Mouse (Mus musculus) embryo, embryonic 10 days (tissue): ENCODE results near the gene Dnm1.
"Not testable (repeated sequence)": the region's sequence is repeated elsewhere in the genome, so short reads cannot be mapped to it uniquely, and the experiment has no call there.

ENCODE experiments used
- DNase-seq: peaks from one replicate; pipeline ENCODE4 v3.0.0-alpha.2; 2015; ENCODE audit warnings: low spot score

Gene Dnm1

DNA sequence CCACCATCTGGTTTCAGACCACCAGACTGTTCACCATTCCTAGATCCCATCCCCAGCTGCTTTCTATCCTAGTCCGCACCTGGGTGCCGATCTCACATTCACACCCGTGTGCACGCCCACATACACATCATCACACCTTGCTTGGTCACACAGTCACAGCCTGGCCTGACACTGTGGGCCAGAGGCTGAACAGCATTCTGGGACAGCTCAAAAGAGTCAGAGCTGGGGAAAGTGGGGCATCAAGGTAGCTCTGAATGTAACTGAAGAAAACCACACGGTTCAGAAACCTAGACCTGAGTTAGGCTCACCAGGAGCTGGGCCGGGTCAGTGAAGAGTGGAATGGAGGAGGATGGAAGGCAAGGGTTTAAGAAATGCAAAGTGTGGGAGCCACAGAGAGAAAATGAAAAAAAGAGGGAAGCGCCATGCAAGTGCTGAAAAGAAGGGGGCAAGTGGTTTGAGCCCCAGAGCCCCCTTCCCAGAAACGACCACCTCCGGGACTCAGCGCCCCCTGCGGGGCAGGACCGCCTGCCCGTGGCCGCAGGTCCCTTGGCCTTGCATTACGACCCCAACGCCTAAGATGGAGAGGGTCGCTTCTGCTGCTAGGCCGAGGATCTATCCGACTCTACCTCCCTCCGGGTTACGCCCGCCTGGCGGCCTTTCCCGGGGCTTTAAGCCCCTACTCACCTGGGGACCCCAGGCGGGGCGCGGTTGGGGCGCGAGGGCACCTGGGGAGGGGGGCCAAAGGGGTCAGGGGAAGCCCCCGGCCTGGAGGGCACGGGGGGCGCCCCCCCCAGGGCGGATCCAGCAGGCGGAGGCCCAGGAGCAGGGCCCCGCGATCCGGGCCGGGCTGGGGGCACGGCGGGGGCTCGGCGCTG lies 41.5 kb downstream of the Dnm1 start:
- DNase-seq = no peak

GRCm38 (mm10) chr2:32310096-32310845 lies 42.9 kb downstream of the Dnm1 start:
- DNase-seq = no peak

GRCm38 (mm10) chr2:32308870-32309568 lies 44.1 kb downstream of the Dnm1 start:
- DNase-seq = no peak

DNA sequence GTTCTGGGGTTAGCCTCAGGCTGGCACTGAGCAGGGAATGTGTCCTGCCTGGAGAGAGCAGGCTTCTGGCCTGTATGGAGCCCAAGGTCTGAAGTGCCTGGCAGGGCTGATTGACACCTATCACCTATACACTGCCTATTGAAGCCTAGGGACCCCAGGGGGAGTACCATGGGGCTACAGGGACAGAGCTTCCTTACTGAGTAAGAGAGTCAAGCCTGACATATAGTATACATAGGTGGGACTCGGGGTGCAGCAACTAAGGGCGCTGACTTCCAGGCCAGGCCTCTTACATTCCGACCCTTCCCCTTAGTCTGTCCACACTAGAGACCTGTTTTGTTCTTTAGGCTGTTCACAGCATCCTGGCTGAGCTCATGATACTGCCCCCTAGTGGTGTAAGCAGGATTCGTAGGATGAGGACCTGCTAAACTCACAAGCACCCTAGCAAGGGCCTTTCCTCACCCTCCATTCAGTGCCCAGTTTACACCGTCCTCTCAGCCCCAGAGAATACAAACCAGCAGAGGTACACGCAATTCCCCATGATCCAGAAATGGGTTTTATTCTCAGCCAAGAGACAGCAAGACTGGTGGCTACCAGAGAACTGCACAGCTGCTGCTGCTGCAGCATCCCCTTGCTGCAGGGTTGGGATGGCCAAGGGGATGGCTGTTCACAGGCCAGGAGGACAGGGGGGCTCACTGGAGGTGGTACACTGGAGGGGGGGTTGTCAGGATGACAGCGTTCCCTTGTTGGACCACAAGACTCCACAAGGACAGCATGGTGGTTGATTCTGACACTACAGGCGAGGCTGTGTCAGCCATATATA lies 45.0 kb downstream of the Dnm1 start:
- peak; percentile 85 for DNase-seq

DNA sequence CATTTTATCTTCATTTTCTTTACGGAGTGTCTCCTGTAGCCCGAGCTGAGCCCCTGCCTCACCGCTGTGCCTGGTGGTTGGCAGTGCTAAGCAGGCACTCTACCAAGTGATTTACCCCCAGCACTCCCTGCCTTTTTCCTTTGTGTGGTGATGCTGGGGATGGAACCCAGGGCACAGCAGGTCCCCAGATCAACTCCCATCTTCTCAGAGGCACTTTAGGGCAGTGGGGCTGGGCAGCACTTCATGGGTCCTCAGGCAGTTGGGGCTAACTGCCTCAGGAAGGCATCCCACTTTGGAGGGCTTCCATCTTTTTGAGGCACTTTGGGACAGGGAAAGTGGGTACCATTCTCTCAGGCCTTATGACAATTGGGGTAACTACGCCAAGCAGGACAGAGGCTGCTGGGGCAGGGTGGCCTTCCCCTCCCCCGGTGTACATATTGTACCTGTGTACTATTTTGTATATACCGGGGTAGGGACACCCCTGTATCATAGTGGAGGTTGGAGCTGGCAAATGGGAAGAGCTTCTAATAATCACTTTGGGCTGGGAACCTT lies 45.8 kb downstream of the Dnm1 start:
- no peak for DNase-seq

GRCm38 (mm10) chr2:32306176-32306575 lies 47.0 kb downstream of the Dnm1 start:
- no peak for DNase-seq

DNA sequence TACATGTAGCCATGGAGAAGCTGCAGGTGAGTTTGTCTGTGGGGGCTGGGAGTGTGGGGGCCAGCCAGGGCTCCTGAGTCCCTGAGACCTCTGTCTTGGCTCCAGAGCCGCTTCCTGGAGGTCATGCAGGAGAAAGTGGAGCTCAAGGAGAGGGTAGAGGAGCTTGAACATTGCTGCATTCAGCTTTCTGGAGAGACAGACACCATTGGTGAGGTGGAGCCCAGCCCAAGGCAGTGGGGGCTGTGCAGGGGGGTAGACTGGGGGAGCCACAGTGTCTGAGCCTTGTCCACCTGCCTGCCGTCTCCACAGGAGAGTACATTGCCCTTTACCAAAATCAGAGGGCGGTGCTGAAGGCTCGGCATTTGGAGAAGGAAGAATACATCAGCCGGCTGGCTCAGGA lies 47.5 kb downstream of the Dnm1 start:
- no peak for DNase-seq

- peak; percentile 85 for DNase-seq
These were observed 48.8 kb downstream of the Dnm1 start for GRCm38 (mm10) chr2:32304145-32304832.

GRCm38 (mm10) chr2:32302952-32303351 lies 50.2 kb downstream of the Dnm1 start:
- no peak for DNase-seq

DNA sequence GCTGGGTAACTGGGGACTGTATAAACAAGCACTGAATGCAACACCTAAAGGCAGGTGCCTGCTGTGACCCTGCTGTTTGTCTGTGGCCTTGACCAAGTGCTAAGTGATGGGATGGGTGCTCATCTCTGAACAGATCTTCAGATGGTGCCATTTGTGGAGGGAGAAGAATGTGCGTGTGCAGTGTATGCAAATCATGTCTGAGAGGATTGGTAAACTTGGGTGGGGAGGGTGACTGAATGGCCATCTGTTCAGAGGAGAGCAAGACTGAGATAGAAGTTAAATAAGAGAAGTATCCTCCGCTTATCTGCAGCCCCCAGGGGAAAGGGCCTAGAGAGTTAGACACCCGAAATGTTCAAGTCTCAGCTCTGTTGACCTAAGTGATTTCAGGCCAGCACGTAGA lies 53.7 kb downstream of the Dnm1 start:
- no peak for DNase-seq

DNA sequence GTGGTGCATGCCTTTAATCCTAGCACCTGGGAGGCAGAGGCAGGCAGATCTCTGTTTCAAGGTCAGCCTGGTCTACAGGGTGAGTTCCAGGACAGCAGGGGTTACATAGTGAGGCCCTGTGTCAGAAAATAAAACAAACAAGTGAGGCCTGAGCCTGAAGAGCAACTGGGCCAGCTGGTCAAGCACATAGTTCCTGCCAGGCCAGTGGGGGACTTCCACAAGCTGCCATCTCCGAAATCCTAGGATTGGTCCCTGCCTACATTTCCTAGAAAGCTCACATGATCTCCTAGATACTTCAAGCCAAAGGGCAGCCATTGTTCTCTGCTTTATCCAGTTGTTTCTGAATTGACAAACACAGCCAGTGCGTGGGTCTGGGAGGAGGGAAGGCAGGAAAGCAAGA lies 57.3 kb downstream of the Dnm1 start:
- not testable (repeated sequence) for DNase-seq

DNA sequence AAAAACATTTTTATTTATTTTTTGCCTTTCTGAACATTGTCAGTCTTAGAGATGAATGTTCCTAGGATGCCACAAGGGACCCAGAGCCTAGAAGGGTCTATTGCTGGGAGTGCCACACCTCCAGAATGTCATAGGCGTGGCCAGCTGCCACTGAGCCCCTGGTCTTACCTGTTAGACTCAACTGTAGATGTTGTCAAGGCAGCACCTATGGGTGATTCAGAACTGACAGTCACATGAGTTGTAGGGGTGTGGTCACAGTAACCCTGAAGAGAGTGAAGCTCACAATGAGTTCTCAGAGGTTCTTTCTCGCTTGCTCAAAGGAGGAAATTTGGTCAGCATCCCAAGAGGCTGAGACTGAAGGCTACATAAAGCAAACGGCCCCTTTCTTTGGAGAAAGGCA lies 57.9 kb downstream of the Dnm1 start:
- no peak for DNase-seq

DNA sequence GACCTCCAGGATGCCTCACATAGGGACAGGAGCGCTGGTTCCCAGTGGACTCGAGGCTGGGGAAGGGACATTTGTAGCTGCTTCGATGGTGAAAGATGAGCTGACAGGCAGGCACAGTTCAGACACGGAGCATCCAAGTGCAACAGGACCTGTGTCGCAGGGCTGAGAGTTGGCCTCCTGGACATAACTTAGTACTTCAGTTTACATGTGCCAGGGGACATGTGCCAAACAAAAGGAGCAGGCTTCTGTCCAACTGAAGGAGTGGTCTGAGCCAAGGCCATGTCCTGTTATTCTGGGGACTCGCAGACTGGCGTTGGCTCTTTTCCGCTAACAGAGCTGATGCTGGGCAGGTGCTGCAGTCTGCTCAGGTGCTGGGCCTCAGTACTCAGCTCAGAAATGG lies 58.8 kb downstream of the Dnm1 start:
- no peak for DNase-seq

- peak; percentile 75 for DNase-seq
These were observed 63.6 kb downstream of the Dnm1 start for GRCm38 (mm10) chr2:32289578-32289977.

- DNase-seq = peak; percentile 57
These were observed 64.7 kb downstream of the Dnm1 start for GRCm38 (mm10) chr2:32288371-32288931.

DNA sequence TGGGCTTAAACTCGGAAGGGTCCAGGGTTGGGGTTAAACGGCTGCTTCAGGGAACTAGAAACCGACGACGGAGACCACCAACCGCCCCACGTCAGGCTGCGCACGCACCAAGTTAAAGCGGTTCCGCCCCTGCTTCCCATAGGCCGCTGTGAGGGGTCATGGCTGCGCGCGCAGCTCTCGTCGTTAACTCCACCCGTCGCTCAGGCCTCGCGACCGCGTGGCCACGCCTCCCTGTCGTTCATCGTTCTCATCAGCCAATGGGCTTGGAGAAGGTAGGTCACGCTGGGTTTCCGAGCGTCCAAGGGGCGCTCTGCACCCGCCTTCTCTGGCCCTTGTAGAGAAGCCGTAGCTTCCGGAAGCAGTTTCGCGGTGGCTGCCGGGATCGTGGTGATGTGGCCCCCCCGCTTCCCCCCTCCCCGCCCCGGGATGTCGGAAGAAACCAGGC lies 65.2 kb downstream of the Dnm1 start, which contains the start of gene Swi5:
Gene Swi5, minus strand, starts transcription at position 153 of the 445 bp plus-strand sequence.
- peak; percentile 100 for DNase-seq

GRCm38 (mm10) chr2:32287334-32287840 lies 65.8 kb downstream of the Dnm1 start, which contains the start of gene Golga2:
Gene Golga2, plus strand, starts transcription at chr2:32287384.
- no peak for DNase-seq

- DNase-seq = no peak
These were observed 69.2 kb downstream of the Dnm1 start for GRCm38 (mm10) chr2:32283986-32284385.

DNA sequence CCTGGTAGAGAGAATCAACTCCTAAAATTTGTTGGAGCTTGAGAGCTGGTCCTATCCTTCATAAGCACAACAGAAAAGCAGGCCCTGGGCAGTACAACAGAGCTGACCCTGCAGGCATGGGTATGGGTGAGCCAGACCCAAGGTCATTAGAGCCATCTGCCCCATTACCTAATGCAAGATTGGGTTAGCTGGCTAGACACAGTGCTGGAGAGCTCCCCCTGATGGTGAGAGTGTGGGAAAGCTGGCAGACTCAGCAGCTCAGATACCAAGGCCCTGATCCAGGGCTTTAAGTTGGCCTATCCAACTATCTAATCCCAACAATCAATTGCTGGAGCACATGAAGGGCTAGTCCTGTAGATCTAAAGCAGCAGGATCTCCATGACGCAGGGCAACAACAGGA lies 70.4 kb downstream of the Dnm1 start:
- DNase-seq = peak; percentile 78

DNA sequence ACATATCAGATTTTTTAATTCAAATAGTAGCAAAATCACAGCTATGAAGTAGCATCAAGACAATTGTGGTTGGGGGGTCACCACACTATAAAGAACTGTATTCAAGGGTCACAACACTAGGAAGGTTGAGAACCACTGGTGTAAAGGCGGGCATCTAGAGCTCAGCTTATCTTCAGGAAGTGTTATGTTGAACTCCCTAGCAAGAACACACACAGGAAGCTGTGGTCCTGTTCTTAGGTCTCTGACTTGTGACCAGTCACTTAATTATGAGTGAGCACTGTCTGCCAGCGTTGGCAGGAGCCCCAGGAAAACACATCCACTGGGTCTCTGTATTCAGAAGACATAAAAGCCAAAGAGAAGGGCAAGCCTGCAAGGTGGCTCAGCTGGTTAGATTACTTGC lies 70.8 kb downstream of the Dnm1 start:
- DNase-seq = no peak
